Mouse (Mus musculus) ovary, postnatal 36 days (tissue): ENCODE data around the gene Dnaaf1.

ENCODE experiments used
- DNase-seq: peaks from one replicate; pipeline ENCODE4 v3.0.0; 2022; ENCODE audit warnings: low spot score, mixed read lengths

The Dnaaf1 gene

DNA sequence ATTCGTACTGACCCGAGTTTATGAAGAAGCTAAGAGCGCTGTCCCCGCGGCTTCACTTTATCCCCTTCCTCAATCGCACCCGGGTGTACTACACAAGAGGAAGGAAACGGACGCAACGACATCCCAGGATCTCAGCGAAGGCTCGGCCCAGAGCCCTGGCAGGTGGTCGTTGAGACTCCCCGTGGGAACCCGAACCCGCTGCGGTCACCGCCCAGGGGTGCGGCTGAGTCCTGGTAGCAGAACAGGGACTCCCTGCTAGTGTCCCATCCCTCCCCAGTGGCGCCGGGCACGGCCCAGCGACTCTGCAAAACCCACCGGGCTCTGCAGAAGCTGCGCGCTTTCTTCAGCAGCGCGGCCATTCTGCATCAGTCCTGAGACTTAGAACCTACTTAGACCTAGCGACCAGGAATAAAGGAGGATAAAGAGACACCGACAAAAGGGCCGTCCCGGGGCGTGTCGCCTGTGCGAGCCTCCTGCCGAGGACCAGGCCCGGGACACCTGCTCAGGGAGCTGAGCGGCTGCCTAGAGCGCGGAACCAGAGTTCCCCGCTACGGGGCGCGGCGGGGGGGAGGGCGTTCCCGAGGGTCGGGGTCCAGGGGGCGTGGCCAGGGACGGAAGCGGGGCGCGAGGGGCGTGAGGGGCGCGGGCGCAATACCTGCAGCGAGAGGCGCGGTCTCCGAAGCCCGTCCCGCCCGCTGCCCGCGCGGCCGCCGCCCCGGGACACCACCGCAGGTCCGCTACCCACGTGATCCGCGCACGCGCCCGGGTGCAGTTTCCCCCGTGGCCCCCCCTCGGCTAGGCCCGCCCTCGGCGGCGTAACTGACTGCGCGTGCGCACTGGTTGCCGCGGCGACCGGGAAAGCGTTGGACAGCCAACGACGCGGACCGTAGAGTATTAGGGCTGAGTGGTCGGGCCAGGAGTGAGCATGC, at the start of gene Dnaaf1, which contains the start of gene Hsdl1:
TSS of gene Dnaaf1 (plus strand) at position 799 of the 929 bp plus-strand sequence.
TSS of gene Hsdl1 (minus strand) at position 747 of the 929 bp plus-strand sequence.
- DNase-seq, result peak; percentile 98

DNA sequence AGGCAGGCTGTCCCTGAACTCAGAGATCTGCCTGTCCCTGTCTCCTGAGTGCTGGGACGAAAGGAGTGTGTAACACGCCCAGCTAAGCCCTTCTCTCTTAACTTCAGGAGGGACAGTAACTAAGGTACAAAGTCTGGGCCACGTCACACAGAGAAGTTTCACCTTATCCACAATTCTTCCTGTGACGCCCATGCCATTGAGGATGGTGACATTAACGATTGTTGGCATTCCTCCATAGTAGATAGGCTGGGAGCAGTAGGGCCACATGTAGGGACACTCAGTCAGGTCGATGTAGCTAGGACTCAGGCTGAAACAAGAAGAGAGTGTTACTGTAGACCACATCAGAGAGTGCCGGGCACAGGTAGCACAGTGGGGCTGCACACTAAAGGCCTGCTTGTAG, 46.3 kb upstream of the Dnaaf1 start:
- DNase-seq, result no peak

DNA sequence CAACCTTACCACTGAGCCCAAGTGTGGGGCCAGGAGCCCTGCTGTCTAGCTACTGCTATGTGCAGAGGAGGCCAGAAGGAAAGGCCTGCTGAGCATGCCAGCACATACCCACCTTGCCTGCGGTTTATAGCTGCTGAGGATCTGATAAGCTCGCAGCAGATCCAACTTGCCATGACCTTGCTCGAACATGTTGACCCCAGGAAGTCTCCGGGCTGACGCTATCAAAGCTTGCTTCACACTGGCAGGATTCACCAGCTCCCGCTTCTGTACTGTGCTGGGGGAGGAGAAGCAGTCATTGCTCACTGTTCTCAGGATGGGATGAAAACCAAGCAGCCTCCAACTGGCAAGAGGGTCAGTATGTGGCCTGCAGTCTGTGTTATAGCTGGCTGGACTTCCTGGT, 44.1 kb upstream of the Dnaaf1 start:
- no peak for DNase-seq

DNA sequence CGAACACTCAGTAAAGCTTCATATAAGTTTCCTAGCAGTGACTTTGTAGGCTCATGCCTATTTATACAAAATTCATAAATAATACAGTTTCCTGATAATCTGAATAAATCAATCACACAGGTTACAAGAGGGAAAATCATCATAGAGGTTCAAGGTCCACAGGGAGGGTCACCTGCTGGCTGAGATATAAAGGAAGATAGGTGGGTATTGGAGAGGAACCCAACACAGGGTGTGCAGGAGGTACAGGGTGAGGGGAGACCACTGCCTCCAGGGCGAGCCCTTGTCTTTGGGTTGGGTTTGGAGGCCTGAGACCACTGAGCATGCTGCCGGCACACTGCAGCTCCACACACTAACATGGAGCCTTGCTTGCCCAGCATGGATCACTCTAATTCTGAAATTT, 43.6 kb upstream of the Dnaaf1 start:
- no peak for DNase-seq

DNA sequence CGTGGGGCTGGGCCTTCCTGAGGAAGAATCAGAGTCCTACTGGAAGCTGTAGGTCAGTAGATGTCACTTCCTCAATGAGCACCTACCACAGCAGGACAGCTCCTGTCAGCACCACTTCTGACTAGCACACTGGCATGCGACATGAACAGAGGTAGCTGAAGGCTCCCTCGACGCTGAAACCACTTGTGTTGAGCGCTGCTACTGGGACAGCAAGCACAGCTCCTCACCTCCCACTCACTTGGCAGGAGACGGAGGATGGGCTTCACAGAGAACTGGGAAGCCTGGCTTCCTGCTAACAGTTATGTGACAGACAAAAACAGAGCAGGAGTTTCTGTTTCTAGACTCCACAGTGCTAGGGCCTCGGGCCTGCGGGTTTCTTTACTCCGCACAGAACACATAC, 43.1 kb upstream of the Dnaaf1 start:
- DNase-seq, result no peak

DNA sequence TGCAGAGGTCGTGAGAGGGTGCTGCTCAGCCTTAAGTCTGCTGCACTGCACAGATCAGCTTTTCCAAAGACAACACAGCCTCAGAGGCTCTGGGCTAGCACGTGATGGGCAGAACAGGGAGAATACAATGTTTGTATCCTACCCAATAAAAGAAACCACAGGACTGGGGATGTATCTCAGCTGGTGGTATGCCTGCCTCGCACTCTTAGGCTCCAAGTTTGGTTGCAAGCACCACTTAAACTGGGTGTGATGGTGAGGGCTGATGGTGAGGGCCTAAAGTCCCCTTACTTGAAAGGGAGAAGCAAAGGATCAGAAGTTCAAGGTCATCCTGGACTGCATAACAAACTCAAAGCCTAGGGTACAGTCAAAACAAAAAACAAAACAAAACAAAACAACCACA, 30.4 kb upstream of the Dnaaf1 start:
- DNase-seq, result no peak

DNA sequence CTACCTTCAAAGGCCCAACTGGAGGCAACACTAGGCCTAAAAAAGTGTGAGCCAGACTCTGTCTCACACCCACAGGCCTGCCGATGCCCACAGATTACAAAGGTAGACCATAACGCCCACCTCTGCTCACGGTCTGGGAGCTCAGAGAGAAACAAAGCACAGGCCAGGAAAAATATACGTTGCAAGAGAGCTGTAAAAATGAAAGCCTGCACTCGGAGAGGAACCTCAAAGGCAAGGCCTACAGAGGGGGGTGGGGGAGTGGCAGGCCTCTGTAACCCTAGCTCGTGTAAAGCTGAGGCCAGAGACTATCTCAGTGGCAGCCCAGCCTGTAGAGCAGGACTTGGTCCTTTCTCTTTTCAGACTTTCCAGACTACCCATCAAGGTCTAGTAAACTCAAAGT, 29.9 kb upstream of the Dnaaf1 start:
- no peak for DNase-seq

DNA sequence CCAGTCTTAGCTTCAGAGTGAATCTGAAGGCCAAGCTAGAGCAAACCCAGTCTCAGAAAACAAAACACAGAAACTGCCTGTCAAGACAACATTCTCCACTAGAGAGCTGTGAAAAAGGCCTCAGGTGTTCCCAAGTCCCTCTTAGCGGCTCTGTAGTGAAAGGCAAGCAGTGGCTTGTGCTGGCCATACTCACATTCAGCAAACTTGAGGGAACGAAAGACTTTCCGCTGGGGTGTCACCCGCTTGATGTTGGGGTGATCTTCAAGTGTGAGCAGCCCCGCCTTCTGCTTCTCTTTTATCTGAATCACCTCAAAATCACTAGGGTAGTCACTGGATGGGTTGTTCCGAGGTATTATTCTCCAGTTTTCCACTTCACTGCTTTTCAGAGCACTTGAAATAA, 29.2 kb upstream of the Dnaaf1 start:
- no peak for DNase-seq

DNA sequence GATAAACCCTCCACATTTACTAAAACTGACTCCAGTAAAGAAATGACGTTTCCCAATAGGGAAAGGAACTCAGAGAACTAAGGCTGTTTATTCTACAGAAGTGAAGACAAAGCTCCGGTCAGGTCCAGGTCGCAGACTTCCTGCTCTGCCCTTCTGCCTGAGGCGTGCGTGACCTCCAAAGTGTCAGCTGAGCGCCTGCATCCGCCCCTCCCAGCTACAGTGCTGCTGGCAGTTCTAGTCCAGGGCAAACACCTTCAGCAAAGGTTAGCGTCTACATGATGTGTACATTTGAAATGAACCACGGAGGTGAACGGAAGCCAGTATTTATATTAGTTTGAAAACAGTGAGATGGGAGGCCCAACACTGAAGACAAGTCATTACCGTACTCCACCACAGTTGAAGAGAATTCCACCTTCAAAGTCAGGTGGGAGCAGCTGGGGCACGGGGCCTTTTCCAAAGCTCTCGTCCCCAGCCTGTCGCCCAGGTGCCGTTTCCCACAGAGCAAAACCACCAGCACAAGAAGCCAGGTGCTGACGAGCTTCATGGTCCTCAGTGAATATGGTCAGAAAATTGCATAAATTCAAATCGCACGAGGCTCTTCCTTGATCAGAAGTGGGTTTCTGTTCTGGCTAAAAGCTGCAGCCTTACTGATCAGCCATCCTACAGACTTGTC, 27.9 kb upstream of the Dnaaf1 start:
- DNase-seq, result no peak

DNA sequence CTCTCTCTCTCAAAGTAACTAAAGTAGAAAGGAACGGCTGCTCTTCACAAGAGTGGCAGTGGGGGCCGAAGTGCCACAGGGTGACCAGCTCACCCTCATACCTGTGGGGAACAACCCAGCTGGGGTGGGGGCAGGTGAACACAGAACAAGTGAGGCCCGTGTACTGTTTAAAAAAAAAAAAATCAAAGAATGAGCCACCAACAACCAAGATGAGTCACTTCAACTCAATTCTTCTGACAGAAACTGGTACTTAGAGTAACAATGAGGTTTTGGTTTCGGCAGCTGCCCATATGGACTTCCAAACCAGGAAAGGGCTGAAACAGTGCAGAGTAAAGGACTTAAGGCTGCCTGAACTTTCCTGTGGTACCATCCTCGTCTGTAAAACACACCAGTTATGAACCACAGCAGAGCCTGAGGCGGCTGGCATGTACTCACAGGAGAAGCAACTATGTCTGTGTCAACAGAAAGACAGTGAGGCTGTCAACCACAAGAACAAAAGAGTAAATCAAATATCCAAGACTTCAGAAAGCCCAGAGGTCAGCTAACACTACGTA, 26.4 kb upstream of the Dnaaf1 start:
- no peak for DNase-seq

DNA sequence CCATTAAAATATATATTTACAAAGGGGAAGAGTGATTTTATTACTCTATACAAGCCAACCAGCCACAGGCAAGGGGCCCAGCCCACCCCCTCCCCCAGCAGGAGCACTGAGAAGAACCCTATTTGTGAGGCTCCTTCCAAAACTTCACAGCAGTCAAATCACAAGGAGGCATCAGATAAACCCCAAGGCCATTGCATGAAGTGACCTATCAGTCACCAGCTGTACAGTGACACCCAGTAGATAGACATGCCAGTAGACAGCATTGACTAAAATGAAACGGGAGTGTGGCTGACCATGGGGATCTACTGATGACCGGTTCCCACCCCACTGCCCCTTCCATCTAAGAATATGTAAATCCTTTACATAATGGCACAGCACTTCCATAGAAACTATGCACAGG, 22.1 kb upstream of the Dnaaf1 start:
- no peak for DNase-seq

DNA sequence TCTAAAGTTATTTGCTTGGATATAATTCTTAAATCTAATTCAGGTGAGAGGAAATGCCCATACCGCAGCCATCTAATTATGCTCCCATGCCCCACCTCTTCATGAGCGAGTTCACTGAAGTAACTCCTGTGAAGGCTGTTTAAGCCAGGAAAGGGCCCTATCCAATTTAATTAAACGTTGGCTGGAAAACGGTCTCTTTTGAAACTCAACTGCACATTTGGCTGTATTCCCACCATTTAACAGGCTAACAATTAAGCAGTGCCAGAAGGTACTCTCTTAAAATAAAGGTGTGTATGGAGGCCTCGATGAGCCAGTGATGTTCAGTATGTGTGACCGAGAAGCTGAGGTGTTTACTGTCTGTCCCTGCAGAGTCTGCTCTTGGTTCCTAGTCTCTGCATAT, 19.2 kb upstream of the Dnaaf1 start:
- no peak for DNase-seq

DNA sequence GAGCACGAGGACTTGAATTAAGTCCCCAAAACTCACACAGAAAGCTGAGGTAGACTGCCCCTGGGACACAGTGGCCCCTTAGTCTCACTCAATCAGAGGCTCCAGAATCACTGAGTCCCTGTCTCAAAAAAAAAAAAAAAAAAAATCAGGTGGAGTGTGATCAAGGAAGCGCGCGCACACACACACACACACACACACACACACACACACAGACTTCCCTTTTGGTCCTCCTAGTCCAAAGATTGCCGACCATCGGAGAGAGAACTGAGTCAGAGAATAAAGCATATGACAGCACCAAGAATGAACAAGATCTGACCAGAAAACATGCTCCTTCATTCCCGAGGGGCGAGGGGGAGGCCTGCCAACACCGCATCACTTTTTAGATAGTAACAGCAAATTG, 17.9 kb upstream of the Dnaaf1 start:
- no peak for DNase-seq

DNA sequence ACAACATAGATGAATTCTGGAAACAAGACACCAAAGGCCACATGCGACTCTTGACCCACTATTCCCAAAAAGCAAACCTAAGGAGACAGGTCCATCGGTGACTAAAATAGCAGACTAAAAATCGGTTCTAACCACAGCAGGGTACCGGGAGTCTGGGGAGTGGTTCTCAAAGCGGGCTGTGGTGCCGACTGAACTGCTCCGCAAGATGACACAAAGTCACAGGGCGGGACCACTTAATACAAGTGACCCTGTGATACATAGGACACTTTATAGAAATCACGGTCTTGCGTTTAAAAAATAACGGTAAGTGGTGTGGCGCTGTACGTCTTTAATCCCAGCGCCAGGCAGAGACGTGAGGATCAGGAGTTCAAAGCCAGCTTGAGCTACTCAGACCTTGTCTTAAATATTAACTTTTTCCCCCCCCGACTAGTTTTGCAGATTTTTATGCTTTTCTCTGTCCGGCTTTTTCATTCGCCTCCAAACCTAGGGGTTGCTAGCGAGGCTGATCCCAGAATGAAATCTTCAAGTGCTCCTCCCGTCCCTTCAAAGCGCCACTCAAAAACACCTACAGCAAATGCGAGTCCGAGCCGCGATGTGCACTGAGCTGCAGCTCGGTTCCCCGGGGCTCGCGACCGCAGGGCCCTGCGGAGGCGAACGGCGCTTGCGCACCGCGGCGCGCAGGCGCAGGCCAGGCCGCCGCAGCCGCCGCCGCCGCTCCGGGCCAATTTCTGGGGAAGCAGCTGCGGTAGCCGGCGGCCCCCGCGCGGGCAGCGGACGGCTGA, 17.0 kb upstream of the Dnaaf1 start:
- no peak for DNase-seq

DNA sequence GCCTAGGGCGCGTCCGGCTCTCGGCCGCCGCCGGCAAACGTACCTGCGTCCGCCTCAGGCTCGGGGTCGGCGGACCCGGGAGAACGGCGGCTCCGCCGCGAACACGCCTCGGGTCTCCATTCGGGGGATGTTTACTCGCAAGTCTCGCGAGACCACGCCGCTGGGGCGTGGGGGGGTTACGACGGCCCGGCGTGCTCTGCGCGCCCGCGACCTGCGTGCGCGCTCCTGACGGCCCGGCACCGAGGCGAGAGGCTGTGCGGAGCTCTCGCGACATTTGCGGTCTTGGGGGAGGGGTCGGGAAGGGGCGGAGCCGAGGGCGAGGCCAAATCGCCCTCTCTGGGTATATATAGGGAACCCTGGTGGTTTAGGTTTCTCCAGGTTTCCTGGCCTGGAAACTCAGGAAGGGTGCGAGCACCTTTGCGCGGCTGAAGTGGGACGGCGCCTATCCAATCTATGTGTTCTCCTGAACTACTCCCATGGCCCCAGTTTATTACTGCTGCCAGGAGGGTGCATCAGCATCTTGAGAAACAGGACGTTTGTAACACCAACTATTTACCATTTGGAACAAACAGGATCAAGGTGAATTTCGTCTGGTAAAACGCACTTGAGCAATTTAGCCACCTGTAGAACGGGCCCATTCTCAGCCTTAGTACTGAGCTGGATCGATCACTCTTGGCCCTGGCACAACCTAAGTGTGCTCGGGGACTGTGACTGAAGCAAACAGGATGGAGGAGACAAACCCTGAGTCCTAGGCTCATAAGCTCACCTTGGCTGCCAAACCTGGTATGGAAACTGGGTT, 16.2 kb upstream of the Dnaaf1 start, which contains the start of gene Mbtps1:
TSS of gene Mbtps1 (minus strand) at position 133 of the 799 bp plus-strand sequence.
- peak; percentile 99 for DNase-seq

DNA sequence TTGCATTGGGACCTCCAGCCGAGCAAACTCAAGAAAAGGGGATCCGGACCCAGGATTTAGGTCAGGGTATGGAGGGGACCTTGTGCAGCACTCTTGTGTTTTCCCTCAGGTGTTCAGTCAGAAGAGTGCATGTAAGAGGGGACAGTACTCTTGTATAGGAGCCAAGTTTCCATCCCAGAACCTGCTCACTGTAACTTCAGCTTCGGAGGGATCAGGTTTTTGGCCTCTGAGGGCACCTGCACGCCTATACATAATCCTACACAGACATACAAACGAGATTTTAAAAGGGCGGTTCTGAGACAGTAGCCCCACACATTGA, 15.7 kb upstream of the Dnaaf1 start:
- DNase-seq, result no peak

DNA sequence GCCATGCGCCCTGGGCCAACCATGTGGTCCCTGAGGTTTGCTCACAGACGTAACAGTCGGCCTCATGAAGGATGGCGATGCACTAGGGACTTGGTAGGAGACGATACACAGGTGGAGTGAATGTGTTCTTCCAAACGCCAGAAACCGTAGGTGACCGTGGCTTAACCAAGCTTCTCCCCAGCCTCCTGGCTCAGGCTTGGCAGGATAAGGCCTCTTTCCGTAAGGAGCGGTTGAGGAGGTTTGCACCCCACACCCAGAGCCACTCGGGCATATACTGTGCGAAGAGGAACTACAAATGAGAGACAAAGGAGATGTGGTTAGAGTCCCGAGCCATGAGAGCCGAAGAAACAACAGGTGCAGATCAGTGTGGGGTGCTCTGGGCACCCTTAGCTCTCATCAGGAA, 11.2 kb upstream of the Dnaaf1 start:
- DNase-seq, result no peak

DNA sequence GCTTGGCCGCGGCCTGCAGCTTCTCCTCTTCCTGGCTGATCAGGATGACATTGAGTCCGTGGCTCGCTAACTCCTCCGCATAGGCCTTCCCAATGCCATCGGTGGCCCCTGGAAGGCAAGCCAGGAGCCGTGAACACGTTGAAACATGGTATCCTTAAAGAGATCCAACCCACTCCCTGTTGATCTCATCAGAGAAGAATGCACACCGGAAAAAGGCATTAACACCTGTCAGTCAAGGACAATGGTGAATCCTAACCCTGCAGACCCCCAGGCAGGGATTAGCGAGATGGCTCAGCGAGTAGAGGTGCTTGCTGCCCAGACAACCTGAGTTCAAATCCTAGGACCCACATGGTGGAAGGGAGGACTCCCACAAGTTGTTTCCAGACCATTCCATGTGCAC, 8.7 kb upstream of the Dnaaf1 start:
- DNase-seq, result no peak

DNA sequence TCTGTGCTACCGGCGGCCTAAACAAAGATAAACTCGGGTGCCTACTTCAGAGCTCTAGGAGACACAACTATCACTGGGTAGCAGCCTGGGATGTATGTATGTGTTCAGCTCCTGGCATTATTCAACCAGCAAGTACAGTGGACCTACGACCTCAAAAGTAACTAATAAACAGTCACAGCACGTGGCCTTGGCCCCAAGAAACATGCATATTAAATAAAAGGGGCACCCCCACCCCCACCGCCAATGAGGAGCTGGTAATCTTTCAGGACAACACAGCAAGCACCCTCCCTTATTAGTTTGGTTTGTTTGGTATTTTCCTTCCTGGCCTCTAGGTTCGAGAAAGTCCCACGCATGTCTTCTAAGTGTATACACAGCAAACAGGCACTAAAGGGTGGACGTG, 6.8 kb upstream of the Dnaaf1 start:
- DNase-seq, result no peak

DNA sequence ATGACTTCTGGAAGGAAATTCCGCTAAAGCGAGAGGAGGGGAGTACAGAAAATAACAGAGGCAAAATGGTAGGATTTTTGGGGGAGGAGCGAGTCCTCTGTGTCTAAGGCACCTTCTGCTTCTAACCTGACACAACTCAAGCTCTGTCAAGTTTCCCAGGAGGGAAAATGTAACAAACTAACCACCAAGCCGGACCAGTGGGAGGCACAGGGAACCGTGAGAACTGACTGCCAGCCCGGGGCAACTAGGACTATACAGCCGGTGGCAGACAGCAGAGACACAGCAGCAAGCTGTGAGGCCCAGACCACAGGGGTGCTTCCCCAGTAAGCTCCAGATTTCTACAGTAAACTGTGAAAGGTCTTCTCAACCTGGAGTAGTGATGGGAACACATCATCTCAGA, 6.1 kb upstream of the Dnaaf1 start:
- DNase-seq, result no peak

DNA sequence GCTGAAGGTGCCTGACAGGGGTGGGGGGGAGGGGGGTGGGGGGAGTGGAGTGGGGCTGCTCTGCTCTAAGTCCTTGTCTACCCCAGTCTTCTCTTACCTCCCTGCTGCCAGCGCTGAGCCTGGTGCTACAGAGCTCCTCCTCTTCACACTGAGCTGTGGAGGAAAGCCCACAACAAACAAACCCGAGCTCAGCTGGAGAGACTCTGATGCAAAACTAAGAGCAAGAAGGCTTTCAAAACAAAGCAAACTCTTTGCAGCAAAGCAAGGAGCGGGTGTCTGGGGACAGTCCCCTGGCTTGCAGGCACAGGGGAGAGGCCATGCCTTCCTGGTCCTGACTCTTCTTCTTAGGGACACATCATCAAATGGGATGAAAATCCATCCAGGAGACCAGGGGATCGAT, 5.2 kb upstream of the Dnaaf1 start:
- DNase-seq, result no peak

DNA sequence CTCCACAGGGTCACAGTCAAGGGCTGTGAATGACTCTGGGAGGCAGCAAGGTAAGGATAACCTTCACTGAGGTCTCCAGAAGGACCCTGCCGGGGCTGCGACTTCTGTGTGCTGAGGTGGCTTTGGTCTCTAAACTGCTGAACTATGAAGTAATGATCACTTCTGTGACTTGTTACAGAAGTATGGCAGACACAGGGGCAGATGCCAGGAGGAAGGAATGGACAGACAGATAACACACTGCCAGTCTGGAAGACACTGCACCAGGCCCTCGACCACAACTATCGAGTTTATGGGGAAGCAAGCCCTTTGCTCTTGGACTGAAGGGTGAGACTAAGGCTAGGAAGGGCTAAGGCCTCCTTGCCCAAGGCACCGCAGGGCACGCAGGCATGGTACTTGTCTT, 3.9 kb upstream of the Dnaaf1 start:
- DNase-seq, result no peak
